Mouse (Mus musculus) heart, adult 8-10 months (tissue): ENCODE data around the gene Naa38. TPM values are rescaled to one million over a fixed set of nuclear protein-coding genes. Genes with fewer than 3 reads are reported as not detected.

Source experiments
- DNase-seq: peaks from one replicate; pipeline ENCODE4 v3.0.0; 2022; ENCODE audit warnings: low spot score
- total RNA-seq, 4 experiments: library from RNA; stranded (reverse); gene quantifications; 2 replicates each; pipeline ENCODE4 v1.2.4; 2022

The Naa38 gene
- 100 to 1,000 TPM; 109 to 140 (median 120) TPM for total RNA-seq

DNA sequence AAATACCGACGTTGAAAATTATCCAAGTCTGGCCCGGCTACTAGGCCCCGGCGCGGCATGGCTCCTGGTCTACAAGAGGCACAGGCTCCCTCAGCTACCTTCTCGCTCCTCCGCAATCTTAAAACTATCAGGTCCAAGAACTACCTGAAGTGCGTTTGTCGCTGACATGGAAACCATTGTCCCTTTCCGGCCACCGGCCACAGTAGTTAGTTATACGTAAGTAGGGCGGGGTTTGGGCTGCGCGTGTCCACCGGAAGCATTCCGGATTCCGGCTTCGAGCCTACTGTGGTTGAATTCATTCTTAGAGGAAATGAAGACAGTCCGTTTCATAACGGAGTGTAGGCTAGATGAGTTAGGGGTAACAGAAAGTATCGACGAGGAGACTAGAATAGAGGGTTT lies at the start of gene Naa38, which contains the start of gene Cyb5d1:
Gene Naa38, plus strand, starts transcription at position 253 of the 399 bp plus-strand sequence.
Gene Cyb5d1, minus strand, starts transcription at position 397 of the 399 bp plus-strand sequence.
- peak; percentile 95 for DNase-seq

DNA sequence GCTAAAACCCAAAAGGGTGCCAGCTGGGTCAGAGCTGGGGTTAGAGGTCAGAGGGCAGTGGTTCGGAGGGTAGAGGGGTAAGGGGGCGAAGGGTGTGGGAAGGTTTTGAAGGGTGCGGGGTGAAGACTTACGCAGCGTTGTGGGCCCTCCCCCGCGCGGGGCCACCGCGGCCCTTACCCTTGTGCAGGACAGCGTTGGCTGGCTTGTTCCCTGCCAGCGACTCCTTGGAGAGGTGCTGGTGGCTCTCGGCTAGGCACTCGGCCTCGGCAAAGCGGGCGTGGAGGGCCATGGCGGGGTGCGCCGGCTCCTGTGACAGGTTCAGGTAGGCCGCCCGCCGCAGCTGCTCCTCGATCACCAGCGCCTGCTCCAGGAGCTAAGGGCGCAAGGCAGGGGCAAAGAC lies 48.8 kb upstream of the Naa38 start:
- DNase-seq = no peak

DNA sequence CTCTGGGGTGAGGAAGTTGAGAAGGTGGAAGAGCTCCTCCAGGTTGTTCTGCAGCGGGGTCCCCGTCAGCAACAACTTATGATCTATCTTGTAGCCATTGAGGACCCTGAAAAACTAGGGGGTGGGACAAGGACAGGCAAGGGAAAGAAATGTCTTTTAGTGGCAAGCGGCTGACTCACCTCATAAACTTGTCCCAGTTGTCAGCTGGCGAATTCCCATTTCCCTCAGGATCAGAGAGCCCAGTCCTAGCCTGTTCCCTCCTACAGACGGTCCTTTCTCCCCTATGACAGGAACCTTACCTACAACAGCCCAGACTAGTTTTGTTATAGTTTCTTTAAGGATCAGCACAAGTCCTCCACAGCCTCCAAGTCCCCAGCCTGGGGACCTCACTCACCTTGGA lies 38.7 kb upstream of the Naa38 start:
- no peak for DNase-seq

DNA sequence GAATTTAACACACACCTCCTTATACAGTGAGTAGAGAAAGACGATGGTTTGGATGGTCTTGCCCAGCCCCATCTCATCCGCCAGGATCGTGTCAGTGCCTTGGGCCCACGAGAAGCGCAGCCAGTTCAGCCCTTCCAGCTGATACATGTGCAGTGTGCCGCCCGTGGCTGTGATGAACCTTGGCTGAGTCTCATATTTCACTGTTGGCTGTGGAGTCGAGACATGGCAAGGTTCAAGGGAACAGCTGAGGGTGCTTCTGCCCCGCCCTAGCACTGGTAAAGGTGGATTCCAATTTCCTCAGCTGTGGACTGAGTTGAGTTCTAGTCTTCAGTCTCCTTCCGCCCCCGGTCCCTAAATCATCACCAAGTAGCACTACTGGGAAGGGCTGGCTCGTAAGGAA lies 37.6 kb upstream of the Naa38 start:
- DNase-seq = no peak

DNA sequence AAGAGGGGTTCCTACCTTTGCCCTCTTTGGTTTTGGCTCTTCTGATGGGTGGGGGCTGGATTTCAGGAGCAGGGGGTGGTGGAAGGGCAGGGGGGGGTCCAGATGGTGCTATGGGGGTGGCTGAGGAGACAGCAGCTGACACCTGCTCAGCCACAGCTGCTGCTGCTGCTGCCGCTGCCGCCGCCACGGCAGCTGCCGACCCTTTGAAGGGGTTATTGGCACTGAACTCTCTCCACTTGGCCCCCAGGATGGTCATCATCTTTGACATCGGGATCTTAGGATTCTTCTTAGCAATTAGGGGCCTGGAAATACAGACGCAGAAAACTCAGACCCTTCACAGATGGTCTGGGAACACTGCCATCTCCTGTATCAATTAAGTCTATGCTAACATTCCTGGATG lies 33.3 kb upstream of the Naa38 start:
- no peak for DNase-seq

DNA sequence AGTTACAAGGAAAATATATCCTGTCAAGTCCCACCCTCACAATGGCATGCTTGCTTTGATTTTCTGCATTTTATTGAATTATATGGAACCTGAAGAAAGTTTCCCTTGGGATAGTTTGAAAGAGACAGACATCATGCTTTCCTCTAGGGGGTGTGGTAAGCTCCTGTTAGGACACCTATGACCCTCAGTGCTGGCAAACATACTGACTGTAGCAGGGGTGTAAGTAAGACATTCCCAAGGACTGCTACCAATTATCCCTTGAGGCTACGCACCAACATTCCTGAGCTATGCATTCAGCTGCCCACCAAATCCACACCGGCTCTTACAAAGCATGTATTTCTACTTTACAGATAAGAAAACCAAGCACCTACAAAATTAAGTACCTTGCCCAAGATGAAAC lies 32.8 kb upstream of the Naa38 start:
- no peak for DNase-seq

DNA sequence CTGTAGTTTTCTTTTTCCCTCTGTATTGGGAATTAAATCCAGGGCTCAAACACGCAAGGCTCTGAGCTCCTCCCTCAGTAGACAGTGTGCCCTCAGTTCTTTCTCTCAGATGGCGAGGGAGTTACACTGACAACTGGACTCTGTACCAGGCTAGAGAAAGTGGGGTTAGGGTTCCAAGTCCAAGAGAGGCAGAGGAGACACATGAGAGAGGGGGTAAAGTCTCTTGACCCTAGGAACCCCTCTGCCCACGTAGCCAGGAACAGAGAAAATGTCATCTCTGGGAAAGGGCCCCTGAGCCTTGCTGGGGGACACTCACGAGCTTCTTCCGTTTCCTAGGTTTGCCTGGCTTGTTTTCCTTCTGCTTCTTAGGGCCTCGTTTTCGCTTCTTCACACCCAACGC lies 30.9 kb upstream of the Naa38 start:
- no peak for DNase-seq

DNA sequence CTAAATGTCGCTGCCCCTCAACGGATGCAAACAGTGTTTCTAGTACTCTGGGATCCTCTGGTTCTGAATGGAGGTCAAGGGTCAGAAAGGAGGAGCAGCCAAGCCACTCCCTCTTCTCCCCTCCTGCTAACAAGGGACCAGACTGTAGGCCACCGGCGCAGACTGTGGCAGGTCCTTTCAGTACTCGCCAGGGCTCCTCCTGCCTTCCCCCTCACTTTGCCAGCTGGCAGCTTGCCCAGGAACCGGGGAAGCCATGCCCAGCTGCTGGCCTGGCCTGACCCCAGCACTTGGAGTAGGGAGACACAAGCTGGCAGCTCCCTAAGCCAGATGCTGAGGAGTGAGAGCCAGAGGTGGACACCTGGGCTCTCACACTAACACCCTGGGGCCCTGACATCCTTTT lies 30.4 kb upstream of the Naa38 start:
- peak; percentile 91 for DNase-seq

DNA sequence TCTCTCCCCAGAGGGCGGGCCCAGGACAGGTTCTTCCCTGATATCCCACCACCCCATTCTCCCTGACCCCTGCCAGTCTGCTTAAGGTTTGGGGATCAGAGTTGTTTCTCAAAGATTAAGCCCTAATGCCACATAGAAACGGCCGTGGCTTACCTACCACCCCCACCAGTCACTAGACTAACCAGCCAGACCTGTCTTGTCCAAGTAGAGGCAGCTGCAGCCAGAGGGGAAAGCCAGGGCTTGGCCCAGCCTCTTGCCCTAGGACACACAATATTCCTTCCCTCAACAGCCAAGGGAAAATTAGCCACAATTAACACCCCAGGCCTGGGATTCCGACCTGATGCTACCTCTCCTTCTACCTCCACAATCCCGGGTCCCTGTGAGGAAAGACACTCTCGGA lies 29.6 kb upstream of the Naa38 start:
- no peak for DNase-seq

DNA sequence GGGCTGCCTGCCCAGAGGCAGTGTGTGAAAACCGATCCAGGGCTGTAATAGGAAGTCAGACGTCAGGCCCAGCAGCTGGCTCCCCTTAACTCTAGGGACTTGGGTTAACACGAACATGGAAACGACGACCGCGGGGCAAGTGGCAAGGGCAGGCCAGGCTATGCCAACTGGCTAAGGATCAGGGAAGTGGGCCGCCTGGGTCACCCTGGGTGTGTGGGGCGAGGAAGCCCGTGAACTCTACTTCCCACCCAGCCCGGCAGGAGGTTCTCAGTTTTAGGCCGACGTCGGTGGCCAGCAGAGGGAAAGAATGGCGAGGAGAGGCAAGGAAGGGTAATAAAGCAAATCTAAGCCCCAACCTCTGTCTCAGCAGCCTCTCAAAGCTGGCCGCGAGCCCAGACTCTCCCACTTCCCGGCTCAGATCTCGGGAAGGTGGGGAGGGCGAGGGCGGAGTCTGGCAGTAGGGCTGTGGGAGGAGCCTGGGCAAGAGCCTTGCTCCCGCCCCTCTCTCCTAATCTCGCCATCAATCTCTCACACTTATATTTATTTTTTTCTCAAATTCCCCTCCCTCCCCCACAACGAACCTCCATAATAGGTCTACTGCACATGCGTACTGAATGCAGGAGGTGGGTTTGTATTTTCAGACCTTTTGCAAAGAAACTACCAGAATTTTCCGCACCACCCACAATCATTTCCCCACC lies 29.0 kb upstream of the Naa38 start:
- DNase-seq = peak; percentile 92

DNA sequence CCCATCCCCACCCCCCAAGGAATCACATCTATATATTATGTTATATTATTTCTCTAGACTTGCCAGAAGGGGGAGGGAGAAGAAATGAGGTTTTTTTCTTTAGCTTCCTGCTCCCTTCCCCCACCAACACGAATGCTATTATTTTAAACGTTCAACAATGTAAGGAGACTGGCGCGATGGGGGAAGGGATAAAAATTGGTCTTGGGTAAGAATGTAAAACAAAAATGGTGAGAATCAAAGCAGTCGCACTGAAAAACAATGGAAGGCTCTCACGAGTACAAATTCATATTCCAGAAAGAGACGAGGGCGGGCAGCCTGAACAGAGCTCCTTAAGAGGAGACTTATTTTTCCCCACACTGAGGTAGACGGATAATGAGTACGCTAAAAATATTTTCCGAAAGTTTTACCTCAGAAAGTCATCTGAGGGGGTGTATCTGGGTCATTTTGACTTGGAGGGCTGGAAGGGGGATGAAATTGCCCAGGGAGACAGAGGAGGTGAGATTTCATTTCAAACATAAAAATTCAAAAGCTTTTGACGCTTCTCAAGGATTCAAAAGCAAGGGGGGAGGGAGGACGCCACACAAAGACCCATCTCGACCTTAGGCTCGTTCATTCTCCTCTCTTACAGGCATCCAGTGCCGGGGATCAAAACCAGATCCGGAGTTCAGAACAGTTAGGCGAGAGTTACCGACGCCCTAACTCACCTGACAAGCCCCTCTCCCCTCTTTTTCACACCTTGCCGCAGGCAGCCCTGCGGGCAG lies 28.3 kb upstream of the Naa38 start:
- peak; percentile 52 for DNase-seq

DNA sequence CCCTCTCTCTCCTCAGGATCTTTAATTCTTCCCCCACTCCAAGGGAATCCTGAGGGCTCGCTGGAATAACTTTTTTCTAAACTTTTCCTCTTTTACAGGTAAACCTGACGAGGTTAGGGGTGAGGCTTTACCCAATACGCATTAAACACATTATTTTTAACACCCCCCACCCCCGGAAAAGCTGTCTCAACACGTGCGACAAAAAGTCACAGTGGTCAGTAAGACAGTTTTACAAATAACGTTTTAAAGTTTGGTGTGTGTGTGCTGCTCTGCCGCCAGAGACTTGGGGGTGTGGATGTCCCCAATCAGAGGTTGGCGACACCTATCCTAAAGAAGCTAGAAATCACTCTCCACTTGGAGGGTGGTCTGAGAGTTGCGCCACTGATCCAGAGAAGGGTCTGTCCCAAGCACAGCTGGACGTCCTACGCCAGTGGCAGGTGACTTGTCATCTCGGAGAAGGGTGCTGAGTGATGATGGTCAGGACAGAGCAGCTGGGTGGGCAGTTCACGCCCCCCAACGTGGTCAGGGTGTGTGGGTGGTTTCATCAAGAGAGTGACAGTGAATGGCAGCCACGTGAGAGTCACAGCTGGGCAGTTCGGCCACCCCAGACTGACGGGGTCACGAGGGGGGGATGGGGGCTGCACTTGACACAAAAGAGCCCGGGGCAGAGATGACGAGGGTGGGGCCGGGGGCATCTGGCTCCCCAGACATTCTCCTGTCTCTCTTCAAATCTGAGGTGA lies 27.5 kb upstream of the Naa38 start:
- no peak for DNase-seq

DNA sequence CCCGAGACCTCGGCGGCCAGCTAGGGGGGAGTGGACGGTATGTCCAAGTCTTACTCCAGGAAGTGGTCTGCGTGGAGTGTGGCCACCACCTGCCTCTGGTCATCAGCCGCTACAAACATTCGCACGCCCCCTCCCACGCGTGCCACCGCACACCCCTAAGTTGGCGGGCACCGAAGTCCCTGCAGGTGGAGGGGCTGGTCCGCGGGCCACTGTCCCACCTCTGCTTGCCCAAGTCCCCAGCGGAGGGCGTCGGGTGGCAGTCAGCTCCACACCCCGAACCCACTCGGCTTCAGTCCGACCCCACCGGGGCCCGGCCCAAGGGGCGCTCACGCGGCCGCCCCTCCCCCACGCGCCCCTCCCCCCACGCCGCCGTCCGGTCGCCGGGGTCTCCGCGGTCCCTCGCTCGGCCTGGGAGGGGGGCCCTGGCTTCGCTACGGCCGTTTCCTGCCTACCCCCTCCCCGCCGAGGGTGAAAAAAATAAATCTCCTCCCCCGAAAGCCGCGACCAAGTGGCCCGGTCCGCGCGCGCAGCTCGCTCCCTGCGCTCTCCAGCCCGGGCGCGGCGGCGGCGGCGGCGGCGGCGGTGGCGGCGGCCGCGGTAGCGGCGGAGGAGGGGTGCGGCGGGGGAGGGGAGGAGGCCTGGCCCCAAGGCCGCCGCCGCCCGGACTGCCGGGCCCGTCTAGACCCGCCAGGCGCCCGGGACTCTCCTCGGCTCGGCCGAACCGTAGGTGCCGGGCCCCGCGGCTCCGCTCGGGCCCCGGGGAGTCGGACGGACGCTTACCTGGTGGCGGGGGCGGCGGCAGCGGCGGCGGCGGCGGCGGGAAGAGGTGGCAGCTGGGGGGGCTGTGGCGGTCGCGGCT lies 26.7 kb upstream of the Naa38 start:
- peak; percentile 28 for DNase-seq

DNA sequence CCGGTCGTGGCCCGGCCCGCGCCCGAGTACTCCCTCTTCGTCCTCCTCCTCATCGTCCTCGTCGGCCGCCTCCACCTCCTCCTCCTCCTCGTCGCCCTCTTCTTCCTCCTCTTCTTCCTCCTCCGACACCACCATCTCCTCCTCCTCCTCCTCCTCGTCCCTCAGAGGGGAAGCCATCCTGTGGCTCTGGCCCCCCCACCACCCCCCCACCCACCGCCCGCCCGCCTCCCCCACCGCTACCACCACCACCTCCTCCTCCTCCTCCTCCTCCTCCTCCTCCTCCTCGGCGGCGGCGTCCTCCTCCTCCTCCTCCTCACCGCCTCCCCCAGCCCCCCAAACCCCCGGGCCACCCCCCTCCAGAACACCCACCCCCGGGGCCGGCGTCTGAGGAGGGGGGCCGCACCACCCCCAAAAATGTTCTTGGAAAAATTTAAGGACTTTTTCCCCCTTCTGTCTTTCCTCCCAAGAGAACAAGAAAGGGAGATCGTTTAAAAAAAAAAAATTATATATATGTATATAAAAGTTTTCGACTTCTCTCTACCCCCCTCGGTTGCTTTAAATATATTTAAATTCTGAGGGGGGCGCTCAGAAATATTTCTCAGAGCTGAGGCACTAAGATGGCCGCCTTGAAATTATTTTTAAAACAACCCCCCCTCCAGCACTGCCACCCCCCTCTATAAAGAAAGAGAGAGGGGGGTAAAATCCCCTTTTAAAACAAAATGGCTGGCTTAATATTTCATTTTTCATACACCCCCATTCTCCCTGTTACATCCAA lies 25.9 kb upstream of the Naa38 start, which contains the start of gene Chd3:
Gene Chd3, minus strand, starts transcription at position 192 of the 775 bp plus-strand sequence.
- no peak for DNase-seq

DNA sequence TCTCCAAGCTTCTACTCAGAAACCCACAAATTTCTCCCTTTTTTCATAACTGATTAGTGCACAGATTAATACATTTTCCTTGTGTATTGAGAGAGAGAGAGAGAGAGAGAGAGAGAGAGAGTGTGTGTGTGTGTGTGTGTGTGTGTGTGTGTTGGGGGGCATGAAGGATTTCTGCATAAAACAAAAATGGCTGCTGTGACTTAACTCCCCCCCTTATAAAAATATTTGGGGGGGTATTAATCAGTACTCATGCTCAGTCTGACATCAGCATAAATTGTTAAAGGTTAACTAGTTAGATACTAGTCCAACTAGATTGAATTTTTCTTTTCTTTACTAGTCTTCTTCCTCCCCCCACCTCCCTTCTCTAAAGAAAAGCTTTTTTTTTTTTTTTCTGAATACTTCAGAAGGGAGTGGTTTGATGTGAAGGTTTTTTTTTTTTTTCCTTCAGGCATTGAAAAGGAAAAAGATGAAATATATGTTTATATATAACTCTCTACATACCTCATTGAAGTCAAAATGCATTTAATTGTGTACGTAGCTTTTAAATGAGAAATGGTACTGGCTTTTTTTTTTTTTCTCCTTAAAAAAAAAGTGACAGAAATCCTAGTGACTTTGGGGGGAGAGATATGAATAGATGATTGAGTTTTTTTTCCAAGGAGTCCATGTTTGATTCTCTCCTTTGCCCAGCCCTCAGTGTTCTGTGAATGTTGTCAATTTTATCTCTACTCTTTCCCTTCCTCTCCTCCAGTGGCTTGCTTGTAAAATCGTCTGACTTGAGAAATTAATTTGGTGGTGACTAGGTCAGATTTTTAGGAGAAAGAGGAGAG lies 25.1 kb upstream of the Naa38 start:
- no peak for DNase-seq

DNA sequence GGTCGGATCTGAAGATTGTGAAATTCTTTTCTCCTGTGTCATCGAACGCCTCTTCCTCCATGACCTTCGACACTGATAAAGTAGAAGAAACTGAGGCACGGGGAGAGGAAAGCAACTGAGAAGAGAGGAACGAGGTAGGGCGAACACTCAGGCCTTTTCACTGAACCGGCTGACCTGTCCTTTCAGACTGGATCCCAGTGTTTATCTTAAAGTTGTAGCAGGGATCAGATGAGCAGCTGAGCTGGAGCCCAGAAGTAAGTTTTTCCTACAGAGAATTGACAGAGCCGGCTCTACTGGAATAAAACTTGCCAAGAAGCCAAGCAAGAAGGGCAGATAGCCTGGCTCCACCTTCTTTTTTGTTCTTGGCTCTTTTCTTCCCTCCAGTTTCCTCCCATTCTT lies 24.5 kb upstream of the Naa38 start:
- DNase-seq = no peak

DNA sequence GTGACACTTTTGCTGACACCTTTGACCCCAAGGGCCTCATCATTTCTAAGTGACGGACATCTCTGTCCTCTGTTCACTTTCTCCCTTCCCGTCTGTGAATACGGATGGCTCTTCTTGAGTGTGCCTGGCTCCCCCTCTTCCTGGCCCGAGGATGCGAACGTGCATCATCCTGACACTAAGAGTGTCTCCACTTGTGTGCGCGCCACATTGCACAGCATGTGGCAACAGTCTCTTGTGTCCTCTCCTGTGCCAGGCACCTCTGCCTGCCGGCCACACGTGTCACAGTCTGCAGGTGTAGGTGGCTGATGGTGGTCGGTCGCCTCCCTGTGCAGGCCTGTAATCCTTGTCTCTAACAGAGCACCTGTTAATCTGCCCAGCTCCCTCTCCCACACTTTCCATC lies 23.7 kb upstream of the Naa38 start:
- DNase-seq = no peak

DNA sequence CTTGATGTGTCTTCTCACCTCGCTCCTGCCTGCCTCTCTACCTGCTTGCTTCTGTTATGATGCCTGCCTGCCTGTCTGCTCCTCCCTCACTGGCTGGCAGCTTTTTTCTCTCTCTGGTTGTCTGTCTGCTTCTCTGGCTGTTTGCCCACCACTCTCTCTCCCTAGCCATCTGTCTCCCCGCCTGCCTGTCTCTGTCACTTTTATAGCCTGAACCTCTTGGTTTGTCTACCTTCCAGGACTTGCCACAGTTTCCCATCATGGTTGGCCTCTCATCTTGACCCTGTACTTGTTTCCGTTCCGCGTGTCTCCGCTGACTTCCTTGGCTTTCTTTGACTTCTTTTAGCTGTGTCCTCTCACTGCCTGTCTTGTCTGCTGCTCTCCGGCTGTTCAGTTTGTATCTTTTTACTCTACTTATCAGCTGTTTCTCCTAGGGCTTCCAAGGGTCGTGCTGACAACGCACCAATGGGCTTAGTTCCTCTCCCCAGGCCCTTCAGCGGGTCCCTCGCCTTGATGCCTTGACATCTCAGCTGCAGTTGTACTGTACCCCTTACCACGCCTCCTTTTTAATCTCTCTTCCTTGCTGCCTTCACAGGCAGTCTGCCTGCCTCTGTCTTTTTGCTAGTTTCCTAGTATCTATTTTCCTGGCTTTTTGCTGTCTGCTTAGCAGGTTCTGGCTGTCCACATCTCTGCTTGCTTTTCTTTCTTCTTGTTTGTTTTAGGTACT lies 23.1 kb upstream of the Naa38 start:
- DNase-seq = no peak

DNA sequence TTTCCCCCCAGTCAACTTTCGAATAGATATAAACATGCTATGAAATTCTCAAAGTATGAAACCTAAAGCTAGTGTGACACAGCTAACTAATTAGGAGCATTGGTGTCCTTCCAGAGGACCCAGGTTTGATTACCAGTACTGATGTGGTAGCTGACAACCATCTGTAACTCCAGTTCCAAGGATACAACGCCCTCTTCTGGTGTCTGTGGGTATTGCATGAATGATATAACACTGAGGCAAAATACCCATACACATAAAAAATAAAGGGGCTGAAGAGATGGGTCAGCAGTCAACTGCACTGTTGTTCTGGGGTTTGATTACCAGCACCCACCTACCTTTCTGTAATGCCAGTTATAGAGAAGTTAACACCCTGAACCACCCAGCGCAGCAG lies 22.5 kb upstream of the Naa38 start:
- DNase-seq = no peak
